Mouse (Mus musculus) kidney, adult 11 months (tissue): ENCODE measurements around the gene Prickle4.
"Not testable (repeated sequence)": the region's sequence is repeated elsewhere in the genome, so short reads cannot be mapped to it uniquely, and the experiment has no call there.

Experiments used
- DNase-seq: peaks from one replicate; pipeline ENCODE4 v3.0.0; 2022

The Prickle4 gene

GRCm38 (mm10) chr17:47663009-47663713, 31.4 kb downstream of the Prickle4 start:
- DNase-seq = no peak

GRCm38 (mm10) chr17:47658741-47659243, 35.7 kb downstream of the Prickle4 start:
- DNase-seq = no peak

GRCm38 (mm10) chr17:47657901-47658300, 36.6 kb downstream of the Prickle4 start:
- DNase-seq = no peak

- DNase-seq = no peak
These were observed 38.8 kb downstream of the Prickle4 start for GRCm38 (mm10) chr17:47655697-47656096.

- DNase-seq = not testable (repeated sequence)
These were observed 40.2 kb downstream of the Prickle4 start for GRCm38 (mm10) chr17:47654346-47654745.

GRCm38 (mm10) chr17:47651953-47652352, 42.6 kb downstream of the Prickle4 start:
- DNase-seq = no peak

GRCm38 (mm10) chr17:47648966-47649365, 45.6 kb downstream of the Prickle4 start:
- no peak for DNase-seq

GRCm38 (mm10) chr17:47646683-47647082, 47.9 kb downstream of the Prickle4 start:
- peak; percentile 76 for DNase-seq

- DNase-seq = no peak
These were observed 51.5 kb downstream of the Prickle4 start for GRCm38 (mm10) chr17:47642992-47643391.
